Mouse (Mus musculus) heart, embryonic 11.5 days (tissue): Measurements from ENCODE around the gene Zfp1. TPM values are rescaled to one million over a fixed set of nuclear protein-coding genes. Genes with fewer than 3 reads are reported as not detected.

Experiments
- ATAC-seq: fragments of 200-750 bp; cut with Nextera tagmentation; replicated peaks from 2 replicates; pipeline ENCODE4 v1.8.0; 2017; ENCODE audit warnings: moderate library complexity; ENCODE audit not compliant: insufficient number of reproducible peaks, low FRiP score, low TSS enrichment
- H3K27ac ChIP-seq: fragments of 300-500 bp; sonication (generic); 2 replicates; pipeline ENCODE4 v1.5.1; 2014; ENCODE audit warnings: mild to moderate bottlenecking, low read depth, low read length
- H3K27me3 ChIP-seq: fragments of 300-500 bp; sonication (generic); 2 replicates; pipeline ENCODE4 v1.6.1; 2014; ENCODE audit warnings: mild to moderate bottlenecking, low read length, mixed read lengths; ENCODE audit not compliant: control insufficient read depth, insufficient read depth
- H3K36me3 ChIP-seq: fragments of 300-500 bp; sonication (generic); 2 replicates; pipeline ENCODE4 v1.6.1; 2014; ENCODE audit warnings: mild to moderate bottlenecking, low read length, moderate library complexity, mixed read lengths; ENCODE audit not compliant: control insufficient read depth, insufficient read depth
- H3K4me1 ChIP-seq: fragments of 300-500 bp; sonication (generic); 2 replicates; pipeline ENCODE4 v1.6.1; 2014; ENCODE audit warnings: low read length; ENCODE audit not compliant: control insufficient read depth, insufficient read depth
- H3K4me2 ChIP-seq: fragments of 300-500 bp; sonication (generic); 2 replicates; pipeline ENCODE4 v1.6.1; 2014; ENCODE audit warnings: mild to moderate bottlenecking, moderate library complexity
- H3K4me3 ChIP-seq: fragments of 300-500 bp; sonication (generic); 2 replicates; pipeline ENCODE4 v1.5.1; 2014; ENCODE audit warnings: low read depth, low read length
- H3K9ac ChIP-seq: fragments of 300-500 bp; sonication (generic); 2 replicates; pipeline ENCODE4 v1.6.1; 2014; ENCODE audit warnings: mild to moderate bottlenecking, low read depth, low read length, moderate library complexity
- H3K9me3 ChIP-seq: fragments of 300-500 bp; sonication (generic); replicated peaks from 2 replicates; pipeline ENCODE4 v1.6.1; 2016; ENCODE audit warnings: low read length; ENCODE audit not compliant: control insufficient read depth
- WGBS: fragments of 180-500 bp; shearing (Covaris S2); extraction: QIAGEN DNeasy Blood & Tissue Kit; methylation state at CpG from one replicate; pipeline ENCODE4 v1.1.7; 2014; ENCODE audit not compliant: insufficient replicate concordance; 5-methylcytosine and 5-hydroxymethylcytosine counted together
- polyA plus RNA-seq: library from polyadenylated mRNA; unstranded; fragments of >200 nt; fragmentation: Nextera tagmentation; extraction: Ambion mirVana; gene quantifications from 2 replicates; pipeline ENCODE4 v1.2.1, GENCODE M21; 2014

The Zfp1 gene
- polyA plus RNA-seq, 1 experiment from 2014 or later: 16.5 TPM

DNA sequence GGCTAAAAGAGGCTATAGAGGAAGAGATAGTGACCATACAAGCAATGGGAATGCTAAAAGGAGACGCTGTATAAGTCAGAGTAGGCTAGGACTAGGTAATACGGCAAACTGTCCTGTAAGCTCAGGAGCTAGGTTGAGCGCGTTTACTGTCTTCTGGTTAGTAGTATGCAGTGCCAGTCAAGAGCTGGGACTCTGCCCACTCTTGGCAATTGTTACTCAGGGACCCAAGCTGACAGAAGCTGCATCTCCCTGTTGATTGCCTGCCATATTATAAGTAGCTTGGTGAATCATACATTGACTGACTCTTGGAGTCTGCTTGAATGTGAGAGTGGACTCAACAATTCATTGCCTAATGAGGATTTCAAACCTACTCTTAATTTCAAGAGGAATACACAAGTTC, 41.2 kb upstream of the Zfp1 start:
- no peaks in the 10 kb centered on the region for H3K27me3 ChIP-seq
- 95% methylated on average over 4 of the region's 4 CpGs for WGBS

GRCm38 (mm10) chr8:111604986-111605385, 38.2 kb upstream of the Zfp1 start:
- no peak overlapping the region for H3K4me3 ChIP-seq
- H3K4me1 ChIP-seq: peaks cover 3% of the 10 kb centered on the region; the same call in 1 of the 2 replicates
- 92% methylated on average over 2 of the region's 2 CpGs for WGBS
- no peak overlapping the region for H3K9ac ChIP-seq
- no peaks in the 10 kb centered on the region for H3K9me3 ChIP-seq
- H3K36me3 ChIP-seq: 0 out of 2 replicates have a peak, but pooled peaks cover 2% of the 10 kb centered on the region
- no peak overlapping the region for H3K27ac ChIP-seq
- no peak overlapping the region for H3K4me2 ChIP-seq
- ATAC-seq: no peak
- H3K27me3 ChIP-seq: no peaks in the 10 kb centered on the region

More for the DNA sequence above, 41.2 kb upstream of the Zfp1 start:
- H3K4me3 ChIP-seq: no peak overlapping the region
- no peak overlapping the region for H3K4me2 ChIP-seq
- H3K36me3 ChIP-seq: no peaks in the 10 kb centered on the region
- no peak overlapping the region for H3K27ac ChIP-seq
- no peak for ATAC-seq
- no peak overlapping the region for H3K9ac ChIP-seq
- H3K4me1 ChIP-seq: peaks cover 17% of the 10 kb centered on the region
- no peaks in the 10 kb centered on the region for H3K9me3 ChIP-seq

DNA sequence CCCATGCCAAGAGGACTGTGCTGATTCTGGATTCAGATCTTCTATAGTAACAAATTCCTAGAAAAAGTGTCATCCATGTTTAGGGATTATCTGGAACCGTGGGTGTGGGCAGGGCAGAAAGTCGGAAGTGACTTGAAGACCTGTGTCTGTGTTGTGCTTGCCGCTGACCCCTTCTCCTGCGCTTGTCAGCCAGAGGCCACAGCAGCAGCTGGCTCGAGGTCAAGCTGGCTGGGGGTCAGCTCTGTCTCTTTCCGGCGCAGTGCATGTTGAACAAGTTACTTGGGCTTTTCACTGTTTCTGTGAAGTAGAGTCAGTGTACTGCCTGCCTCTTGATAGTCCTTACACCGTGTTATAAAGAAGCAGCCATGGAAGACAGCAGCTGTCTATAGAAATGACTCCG, 36.2 kb upstream of the Zfp1 start:
- H3K9ac ChIP-seq: no peak overlapping the region
- ATAC-seq: no peak
- H3K4me3 ChIP-seq: no peak overlapping the region
- H3K4me1 ChIP-seq: no peaks in the 10 kb centered on the region
- H3K9me3 ChIP-seq: no peaks in the 10 kb centered on the region
- H3K27me3 ChIP-seq: no peaks in the 10 kb centered on the region
- no peak overlapping the region for H3K27ac ChIP-seq
- WGBS: 84% methylated on average over 9 of the region's 9 CpGs
- 0 out of 2 replicates have a peak, but pooled peaks cover 2% of the 10 kb centered on the region for H3K36me3 ChIP-seq
- H3K4me2 ChIP-seq: no peak overlapping the region

DNA sequence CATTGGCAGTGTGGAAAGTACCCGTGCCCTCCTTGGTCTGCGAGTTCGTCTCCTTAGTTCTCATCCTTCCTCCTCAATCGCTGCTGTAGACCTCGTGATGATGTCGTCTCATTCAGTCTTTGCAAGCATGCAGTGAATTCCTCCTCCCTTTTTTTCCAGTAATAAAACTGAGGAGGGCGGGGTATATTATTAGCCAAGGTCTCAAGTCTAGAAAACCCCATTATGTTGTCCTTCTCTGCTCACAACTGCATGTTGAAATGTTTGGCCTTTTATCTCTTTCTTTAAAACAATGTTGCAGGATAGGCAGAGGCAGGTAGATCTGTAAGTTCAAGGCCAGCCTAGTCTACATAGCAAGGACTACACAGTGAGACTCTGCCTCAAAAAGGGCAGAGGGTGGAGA, 35.8 kb upstream of the Zfp1 start:
- Histone ChIP-seq H3K9me3 (no peaks in the 10 kb centered on the region), H3K9ac (no peak overlapping the region), H3K4me2 (no peak overlapping the region), H3K27ac (no peak overlapping the region), H3K4me3 (no peak overlapping the region), H3K36me3 (0 out of 2 replicates have a peak, but pooled peaks cover 2% of the 10 kb centered on the region), H3K27me3 (no peaks in the 10 kb centered on the region), H3K4me1 (no peaks in the 10 kb centered on the region)
- ATAC-seq: no peak
- WGBS: 94% methylated on average over 7 of the region's 7 CpGs

DNA sequence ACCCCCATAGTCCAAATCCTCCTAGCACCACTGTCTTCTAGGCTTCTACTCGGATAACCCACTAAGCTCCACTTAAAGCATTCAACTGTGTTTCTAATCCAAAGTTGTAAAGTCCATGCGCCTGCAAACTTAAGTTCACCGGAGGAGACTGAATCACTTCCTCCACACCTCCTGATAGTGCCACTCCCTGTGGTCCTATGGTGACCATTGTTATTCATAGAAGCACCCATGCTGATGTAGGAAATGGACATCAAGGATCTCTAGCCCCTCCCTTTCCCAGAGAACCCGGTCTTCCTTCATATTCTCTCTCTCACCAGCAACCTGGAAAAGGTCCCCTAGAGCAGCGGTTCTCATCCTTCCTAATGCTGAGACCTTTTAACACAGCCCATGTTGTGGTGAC, 30.0 kb upstream of the Zfp1 start:
- Histone ChIP-seq H3K27ac (no peak overlapping the region), H3K4me3 (no peak overlapping the region), H3K4me2 (no peak overlapping the region), H3K4me1 (no peaks in the 10 kb centered on the region), H3K27me3 (no peaks in the 10 kb centered on the region), H3K9ac (no peak overlapping the region), H3K9me3 (no peaks in the 10 kb centered on the region), H3K36me3 (0 out of 2 replicates have a peak, but pooled peaks cover 2% of the 10 kb centered on the region)
- 73% methylated on average over 5 of the region's 5 CpGs for WGBS
- ATAC-seq: no peak

DNA sequence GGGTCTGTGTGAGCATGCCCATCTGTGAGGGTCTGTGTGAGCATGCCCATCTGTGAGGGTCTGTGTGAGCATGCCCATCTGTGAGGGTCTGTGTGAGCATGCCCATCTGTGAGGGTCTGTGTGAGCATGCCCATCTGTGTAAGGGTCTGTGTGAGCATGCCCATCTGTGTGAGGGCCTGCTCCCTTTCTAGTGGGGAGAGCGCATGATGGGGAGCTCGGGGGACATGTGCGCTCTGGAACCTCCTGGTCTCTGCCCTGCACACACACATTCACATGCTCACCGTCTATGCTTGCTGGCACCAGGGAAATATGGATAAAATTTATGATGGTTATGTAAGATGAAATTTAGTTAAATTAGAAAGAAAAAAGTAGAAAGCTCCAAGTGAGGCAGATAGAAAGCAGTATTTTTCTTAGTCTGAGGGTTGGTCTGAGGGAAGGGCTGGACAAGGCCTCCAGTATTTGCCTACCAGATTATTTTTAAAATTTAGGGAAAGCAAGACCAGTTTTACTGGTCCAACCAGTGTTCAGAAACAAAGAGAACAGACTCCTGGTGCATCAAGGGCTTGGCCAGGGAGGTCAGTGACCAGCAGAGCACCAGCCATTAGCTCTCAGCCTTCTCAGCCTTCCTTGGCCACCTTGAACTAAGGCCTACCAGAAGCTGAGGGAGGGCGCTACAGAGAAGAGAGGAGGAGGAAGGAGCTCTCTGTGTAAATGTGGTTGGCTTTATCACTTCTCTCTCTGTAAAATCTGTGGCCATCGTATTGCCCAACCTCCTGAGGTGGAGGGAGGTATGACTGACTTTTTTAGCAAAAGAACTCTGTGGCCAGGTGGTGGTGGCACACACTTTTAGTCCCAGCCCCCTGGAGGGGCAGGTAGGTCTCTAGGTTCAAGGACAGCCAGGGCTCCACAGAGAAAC, 28.2 kb upstream of the Zfp1 start:
- WGBS: 85% methylated on average over 6 of the region's 6 CpGs
- Histone ChIP-seq H3K36me3 (no peaks in the 10 kb centered on the region), H3K27ac (no peak overlapping the region), H3K9ac (no peak overlapping the region), H3K9me3 (no peaks in the 10 kb centered on the region), H3K4me3 (no peak overlapping the region), H3K4me1 (peaks cover 6% of the 10 kb centered on the region; the same call in 1 of the 2 replicates), H3K27me3 (no peaks in the 10 kb centered on the region), H3K4me2 (no peak overlapping the region)
- no peak for ATAC-seq

DNA sequence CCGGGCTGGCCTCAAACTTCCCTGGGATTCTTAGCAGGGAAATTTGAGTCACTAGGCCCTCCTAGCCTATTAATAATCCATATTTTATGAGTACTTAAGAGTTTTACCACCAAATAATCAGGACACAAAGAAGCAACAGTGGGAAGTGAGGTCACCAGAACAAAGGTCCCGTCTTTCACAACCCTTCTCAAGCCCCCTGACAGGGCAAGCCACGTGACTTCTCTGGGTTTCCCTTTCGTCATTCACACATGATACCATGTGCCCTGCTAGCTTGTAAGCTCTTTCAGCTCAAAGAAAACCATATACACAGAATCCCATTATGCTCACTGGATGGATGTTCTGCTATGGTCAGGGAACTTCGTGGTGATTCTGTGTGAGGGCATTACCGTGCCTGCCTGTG, 25.4 kb upstream of the Zfp1 start:
- peaks cover 3% of the 10 kb centered on the region; the same call in 1 of the 2 replicates for H3K36me3 ChIP-seq
- H3K9me3 ChIP-seq: no peaks in the 10 kb centered on the region
- peaks cover 6% of the 10 kb centered on the region; the same call in 1 of the 2 replicates for H3K4me1 ChIP-seq
- peak overlapping the region; percentile 24; the same call in 1 of the 2 replicates for H3K27ac ChIP-seq
- no peak overlapping the region for H3K4me3 ChIP-seq
- 63% methylated on average over 6 of the region's 6 CpGs for WGBS
- no peak overlapping the region for H3K4me2 ChIP-seq
- ATAC-seq: no peak
- H3K9ac ChIP-seq: no peak overlapping the region
- no peaks in the 10 kb centered on the region for H3K27me3 ChIP-seq

- no peak overlapping the region for H3K27ac ChIP-seq
- no peak for ATAC-seq
- H3K27me3 ChIP-seq: no peaks in the 10 kb centered on the region
- WGBS: 79% methylated on average over 4 of the region's 4 CpGs
- no peaks in the 10 kb centered on the region for H3K9me3 ChIP-seq
- no peak overlapping the region for H3K4me2 ChIP-seq
- H3K9ac ChIP-seq: no peak overlapping the region
- H3K4me3 ChIP-seq: no peak overlapping the region
- peaks cover 3% of the 10 kb centered on the region; the same call in 1 of the 2 replicates for H3K36me3 ChIP-seq
- H3K4me1 ChIP-seq: peaks cover 6% of the 10 kb centered on the region; the same call in 1 of the 2 replicates
Measured at GRCm38 (mm10) chr8:111618273-111618672, 24.9 kb upstream of the Zfp1 start.
